Mouse (Mus musculus) right cerebral cortex, postnatal 10 days (tissue): ENCODE measurements around the gene Kcnj4.
"Not testable (repeated sequence)": the region's sequence is repeated elsewhere in the genome, so short reads cannot be mapped to it uniquely, and the experiment has no call there.

Experiments used
- DNase-seq, 2 experiments: peaks; one replicate each; pipeline ENCODE4 v3.0.0; 2021; ENCODE audit warnings: low spot score in 2 of 2

Kcnj4 gene

DNA sequence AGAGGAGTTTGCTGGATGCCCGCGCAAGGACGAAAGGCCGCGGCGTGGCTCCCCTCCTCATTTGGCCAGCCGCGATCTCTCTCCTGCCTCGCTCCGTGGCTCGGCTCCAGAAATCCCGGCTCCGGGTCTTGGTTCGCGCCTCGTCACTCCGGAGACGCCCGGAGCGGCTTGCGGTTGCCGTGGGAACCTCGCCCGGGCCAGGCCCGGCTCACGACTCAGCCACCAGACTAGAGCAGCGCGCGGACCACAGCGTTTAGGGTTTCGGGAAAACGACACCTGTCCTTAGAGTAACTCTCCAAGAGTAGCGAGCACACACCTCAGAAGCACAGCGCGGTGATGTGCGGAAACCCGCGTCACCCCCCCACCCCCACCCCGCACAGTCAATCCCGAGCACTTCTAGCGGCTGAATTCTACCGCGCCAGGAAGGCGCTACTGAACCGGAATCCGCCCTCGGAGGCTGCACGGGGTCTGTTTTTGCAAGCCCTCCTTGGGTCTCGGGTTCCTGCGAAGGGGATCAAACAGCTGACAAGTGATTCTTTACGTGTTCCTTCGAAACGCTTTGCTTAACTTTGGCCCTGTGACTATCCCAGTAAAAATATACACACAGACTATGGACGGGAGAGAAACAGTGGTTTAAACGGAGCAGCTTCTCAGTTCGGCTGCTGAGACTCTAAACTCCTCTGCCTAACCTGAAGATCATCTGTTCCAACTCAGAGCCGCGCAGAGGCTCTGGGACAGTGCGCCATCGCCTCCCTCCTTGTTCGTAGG, 6.7 kb upstream of the Kcnj4 start:
- peak; percentile 94 to 95 for DNase-seq

GRCm38 (mm10) chr15:79510425-79510824, 5.4 kb upstream of the Kcnj4 start:
- peak in 1 of 2 experiments; percentile 64 for DNase-seq

DNA sequence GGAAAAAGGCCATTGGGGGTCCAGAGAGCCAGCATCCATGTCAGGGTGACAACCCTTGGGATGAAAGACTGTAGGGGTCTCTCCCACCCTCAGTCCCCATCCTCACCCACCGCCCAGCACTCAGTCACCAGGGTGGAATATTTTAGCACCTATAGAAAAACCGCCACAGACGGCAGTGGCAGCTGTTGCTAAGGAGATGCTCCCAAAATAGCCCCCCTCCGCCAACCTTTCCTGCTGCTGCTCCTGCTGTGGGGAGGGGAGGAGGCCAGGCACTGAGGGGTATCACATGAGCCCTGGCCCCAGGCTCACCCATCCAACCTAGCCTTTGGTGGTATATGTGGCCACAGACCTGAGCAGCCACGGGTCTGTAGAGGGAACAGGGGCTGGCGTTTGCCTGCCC, 5.0 kb upstream of the Kcnj4 start:
- peak; percentile 77 to 84 for DNase-seq

DNA sequence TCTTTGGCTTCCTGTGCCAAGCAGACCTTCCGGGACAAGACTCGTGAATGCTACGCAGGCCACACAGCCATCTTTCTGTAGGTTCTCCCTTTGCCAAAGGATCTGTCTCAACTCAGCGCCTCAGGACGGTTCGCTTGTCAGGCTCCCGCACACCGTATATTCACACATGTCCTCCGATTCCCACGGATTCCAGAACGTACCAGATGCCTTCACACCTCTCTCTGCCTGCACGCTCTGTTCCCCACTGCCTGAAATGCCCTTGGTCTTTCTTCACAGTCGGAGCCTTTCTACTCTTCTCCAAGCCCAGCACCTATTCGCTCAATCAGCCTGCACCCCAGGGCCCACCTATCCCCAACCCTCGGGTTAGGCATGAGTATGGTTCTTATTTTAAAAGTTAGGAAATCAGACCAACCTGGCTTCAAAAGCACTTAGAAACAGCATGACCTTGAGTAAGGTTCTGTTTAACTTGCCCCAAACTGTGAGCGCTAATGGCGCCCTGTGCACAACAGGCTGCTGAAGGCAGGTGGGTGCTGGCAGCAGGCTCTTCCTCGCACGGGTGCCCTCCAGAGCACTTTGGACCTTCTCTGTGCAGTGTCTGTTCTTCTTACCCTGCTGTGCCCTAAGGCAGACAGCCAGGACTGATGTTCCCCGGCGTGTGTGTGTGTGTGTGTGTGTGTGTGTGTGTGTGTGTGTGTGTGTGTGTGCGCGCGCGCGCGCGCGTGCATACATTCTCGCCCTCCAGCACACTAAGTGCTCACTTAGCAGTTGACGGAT, 2.2 kb upstream of the Kcnj4 start:
- DNase-seq, result no peak

DNA sequence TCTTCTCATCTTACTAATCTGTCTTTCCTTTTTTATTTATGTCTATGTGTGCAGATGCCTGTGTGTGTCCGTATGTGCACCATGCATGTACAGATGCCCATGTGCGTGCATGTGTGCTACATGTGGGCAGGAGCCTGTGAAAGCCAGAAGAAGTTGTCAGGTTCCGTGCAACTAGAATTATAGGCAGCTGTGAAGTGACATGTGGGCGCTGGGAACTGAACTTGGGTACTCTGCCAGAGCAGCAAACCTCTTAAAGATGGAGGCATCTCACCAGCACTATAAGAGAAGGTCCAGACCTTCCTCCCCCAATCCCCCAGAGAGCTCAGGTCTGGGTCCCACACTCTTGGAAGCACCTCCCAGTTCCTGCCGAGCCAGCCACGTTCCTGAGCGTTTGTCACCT, 1.4 kb upstream of the Kcnj4 start:
- DNase-seq, result no peak

- peak; percentile 83 to 88 for DNase-seq
These were observed 709 bp upstream of the Kcnj4 start for GRCm38 (mm10) chr15:79505616-79506283.

DNA sequence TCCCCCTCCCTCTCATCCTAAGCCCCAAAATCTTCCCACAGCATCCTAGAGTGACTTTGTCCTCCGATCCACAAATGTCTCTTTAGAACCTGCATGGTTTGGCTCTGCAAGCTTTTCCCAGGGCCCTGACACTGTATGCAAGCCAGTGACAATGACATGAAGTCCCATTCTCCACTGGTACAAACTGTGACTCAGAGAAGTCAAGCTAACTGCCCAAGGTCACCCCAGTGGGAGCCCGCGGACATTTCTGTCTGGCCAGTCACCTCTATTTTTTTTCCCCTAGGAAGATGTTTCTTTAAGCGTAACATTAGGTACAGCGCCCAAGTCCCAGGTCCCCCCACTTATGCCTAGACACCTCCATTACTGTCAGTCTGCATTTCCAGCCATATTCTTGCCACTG, 1.6 kb downstream of the Kcnj4 start:
- DNase-seq, result no peak

- DNase-seq, result peak; percentile 81 to 89
These were observed 2.1 kb downstream of the Kcnj4 start for GRCm38 (mm10) chr15:79502891-79503341.

DNA sequence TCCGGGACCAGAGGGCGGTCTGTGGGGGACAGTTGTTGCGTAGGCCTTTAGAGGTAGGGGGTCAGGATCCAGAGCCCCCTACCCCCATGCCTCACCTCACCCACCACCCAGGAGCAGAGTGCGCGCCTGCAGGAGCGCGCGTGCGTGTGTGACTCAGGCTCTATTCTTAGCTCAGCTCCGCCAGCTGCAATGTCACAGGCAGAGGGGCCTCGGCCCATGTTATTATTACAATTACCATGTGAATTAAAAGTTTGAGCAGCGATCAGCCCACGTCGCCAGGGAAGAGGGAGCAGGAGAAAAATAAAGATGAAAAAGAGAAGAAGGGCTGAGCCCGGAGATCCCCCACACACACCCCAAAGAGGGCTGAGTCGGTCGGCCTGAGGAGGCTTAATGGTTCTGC, 4.9 kb downstream of the Kcnj4 start:
- no peak for DNase-seq

DNA sequence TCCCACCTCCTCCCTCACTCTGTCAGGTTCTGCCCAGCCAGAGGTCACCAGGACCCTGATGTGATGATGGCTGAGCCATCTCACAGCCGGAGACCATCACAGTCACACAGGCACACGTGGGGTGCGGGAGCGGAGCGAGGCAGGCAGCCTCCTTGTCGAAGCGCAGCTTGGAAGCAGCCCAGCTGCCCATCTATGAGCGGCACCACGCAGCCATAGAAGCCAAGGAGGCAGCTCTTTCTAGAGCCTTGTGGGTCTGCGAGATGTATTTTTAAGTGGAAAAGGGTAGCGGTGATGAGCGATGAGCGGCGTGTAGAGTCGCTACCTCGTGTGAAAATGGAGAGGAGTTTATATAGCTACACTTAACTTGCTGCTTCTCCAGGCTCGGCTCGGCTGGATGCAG, 11.5 kb downstream of the Kcnj4 start:
- peak; percentile 66 to 69 for DNase-seq

DNA sequence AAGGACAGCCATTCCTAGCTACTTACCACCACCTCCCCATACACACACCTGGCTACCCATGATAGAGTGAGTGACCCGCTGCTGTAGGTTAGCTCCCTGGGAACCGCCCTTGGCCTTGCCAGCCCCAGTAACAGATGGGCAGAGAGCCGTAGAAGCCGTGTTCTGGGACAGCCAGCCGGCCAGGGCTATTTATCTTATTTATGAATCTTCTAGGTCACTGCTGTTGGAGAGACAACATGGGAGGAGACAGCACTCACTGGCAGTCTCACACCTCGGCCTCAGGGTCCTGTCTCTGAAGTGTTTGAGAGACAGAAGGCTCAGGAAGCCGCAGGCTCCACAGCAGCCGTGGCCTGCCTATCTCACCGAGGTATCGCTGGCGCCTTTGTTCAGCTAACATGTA, 15.6 kb downstream of the Kcnj4 start:
- no peak for DNase-seq

GRCm38 (mm10) chr15:79481181-79481688, 23.8 kb downstream of the Kcnj4 start:
- no peak for DNase-seq

- DNase-seq, result no peak
These were observed 27.8 kb downstream of the Kcnj4 start for GRCm38 (mm10) chr15:79477227-79477626.

- no peak for DNase-seq
These were observed 31.2 kb downstream of the Kcnj4 start for GRCm38 (mm10) chr15:79473638-79474355.

DNA sequence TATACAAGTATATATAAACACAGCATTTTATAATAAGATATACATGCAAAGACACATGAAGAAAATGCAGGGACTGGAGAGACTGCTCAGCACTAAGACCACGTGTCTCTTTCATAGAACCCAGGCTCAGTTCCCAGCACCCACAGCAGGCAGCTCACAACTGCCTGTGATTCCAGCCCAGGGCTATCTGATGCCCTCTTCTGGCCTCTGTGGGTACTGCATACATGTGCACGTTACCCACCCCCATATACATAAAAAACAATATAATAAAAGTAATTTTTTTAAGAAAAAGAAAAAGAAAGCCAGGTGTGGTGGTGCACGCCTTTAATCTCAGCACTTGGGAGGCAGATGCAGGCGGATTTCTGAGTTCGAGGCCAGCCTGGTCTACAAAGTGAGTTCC, 32.0 kb downstream of the Kcnj4 start:
- no peak for DNase-seq

GRCm38 (mm10) chr15:79471095-79471494, 33.9 kb downstream of the Kcnj4 start:
- no peak for DNase-seq

- no peak for DNase-seq
These were observed 34.5 kb downstream of the Kcnj4 start for GRCm38 (mm10) chr15:79470583-79470982.

DNA sequence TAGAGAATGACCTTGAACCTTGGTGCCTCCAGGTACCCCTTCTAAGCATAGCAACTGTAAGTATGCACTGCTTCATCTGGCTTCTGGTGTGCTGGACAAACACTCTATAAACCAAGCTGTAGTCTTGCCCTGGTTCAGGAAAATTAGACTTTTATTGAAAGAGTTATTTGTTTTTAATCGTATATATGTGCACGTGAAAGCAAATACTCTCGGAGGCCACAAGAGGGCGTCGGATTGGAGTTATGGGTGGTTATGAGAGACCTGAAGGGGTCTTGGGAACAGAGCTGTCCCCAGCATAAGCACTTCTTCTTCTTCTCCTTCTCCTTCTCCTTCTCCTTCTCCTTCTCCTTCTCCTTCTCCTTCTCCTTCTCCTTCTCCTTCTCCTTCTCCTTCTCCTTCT, 35.5 kb downstream of the Kcnj4 start:
- no peak for DNase-seq

DNA sequence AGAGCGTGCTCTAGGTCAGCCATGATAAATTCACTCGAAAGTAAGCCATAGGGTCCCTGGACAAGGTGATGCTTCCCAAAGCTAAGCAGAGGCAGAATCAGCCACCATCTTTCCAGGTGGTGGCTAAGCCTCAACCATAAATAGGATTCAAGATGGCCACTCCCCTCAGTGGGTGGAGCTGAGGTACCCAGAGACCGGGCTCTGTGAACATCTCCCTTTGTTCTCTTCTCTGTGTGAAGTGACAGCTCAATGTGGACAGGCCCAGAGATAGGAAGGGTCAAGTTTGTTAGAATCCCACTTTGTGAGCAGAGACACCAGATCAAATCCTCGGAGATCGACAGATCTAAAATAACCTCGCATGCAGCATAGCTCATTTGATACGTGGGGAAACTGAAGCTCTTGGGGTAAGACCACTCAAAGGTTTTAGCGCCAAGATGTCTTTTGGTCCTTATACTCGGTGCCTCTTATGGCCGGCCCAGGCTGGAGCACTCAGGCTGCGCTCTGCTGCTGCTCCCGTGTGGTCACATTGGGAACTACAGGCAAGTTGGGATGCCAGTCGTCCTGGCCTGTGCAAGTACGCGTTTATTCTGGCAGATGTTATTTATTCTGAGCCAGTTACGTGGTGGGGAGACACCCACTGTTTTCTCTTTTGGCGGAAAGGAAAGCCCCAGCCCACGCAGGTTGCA, 38.3 kb downstream of the Kcnj4 start:
- DNase-seq, result peak; percentile 88 to 92

DNA sequence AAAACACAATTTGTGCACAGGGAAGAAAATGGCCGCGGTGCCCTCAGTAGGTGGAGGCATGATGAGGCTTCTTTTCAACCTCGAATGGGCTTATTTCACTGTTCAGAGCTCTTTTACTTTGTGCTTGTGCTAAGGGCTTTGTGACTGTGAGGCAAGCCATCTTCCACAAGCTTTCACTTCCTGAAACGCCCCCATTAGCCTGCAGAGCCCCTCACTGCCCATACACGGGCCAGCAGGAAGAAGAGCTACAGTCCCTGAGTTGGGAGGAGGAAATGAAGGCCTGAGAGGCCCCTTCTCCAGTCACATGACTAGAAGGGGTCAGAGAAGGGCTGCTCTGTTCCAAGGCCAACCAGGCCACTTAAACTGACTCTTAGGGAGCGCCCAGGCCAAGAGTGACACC, 48.5 kb downstream of the Kcnj4 start:
- DNase-seq, result peak in 1 of 2 experiments; percentile 26

- not testable (repeated sequence) for DNase-seq
These were observed 48.9 kb downstream of the Kcnj4 start for GRCm38 (mm10) chr15:79456104-79456503.
